Mouse (Mus musculus) intestine, embryonic 16.5 days (tissue): ENCODE measurements at regions not wholly inside any gene's neighbourhood (a gene's known extent, or its start where the extent isn't known, plus 50 kb on each side); places are given as distances from the start of the nearest gene placed in this dataset.
A peak's percentile ranks its signal among the peaks of the same experiment; 100 is the strongest.

Experiments used
- ATAC-seq: fragments of 200-750 bp; cut with Nextera tagmentation; 2 replicates; pipeline ENCODE4 v1.8.0; 2017; ENCODE audit warnings: moderate TSS enrichment, moderate library complexity
- H3K27ac ChIP-seq: fragments of 300-500 bp; sonication (generic); 2 replicates; pipeline ENCODE4 v1.5.1; 2014; ENCODE audit warnings: mild to moderate bottlenecking, low read length
- H3K27me3 ChIP-seq: fragments of 300-500 bp; sonication (generic); replicated peaks from 2 replicates; pipeline ENCODE4 v1.6.1; 2014; ENCODE audit warnings: low read length, control low read depth, mixed read lengths; ENCODE audit not compliant: control insufficient read depth, insufficient read depth
- H3K36me3 ChIP-seq: fragments of 300-500 bp; sonication (generic); 2 replicates; pipeline ENCODE4 v1.6.1; 2014; ENCODE audit warnings: low read length, control low read depth; ENCODE audit not compliant: control insufficient read depth, insufficient read depth
- H3K4me1 ChIP-seq: fragments of 300-500 bp; sonication (generic); 2 replicates; pipeline ENCODE4 v1.6.1; 2014; ENCODE audit warnings: low read length, control low read depth, mixed read lengths; ENCODE audit not compliant: control insufficient read depth, insufficient read depth
- H3K4me2 ChIP-seq: fragments of 300-500 bp; sonication (generic); 2 replicates; pipeline ENCODE4 v1.6.1; 2014; ENCODE audit warnings: low read depth, low read length, control low read depth
- H3K4me3 ChIP-seq: fragments of 300-500 bp; sonication (generic); 2 replicates; pipeline ENCODE4 v1.5.1; 2014; ENCODE audit warnings: mild to moderate bottlenecking, low read length
- H3K9ac ChIP-seq: fragments of 300-500 bp; sonication (generic); 2 replicates; pipeline ENCODE4 v1.6.1; 2014; ENCODE audit warnings: low read depth, low read length
- H3K9me3 ChIP-seq: fragments of 300-500 bp; sonication (generic); 2 replicates; pipeline ENCODE4 v1.6.1; 2016; ENCODE audit warnings: low read length, control low read depth; ENCODE audit not compliant: control insufficient read depth
- WGBS: fragments of 180-500 bp; shearing (Covaris S2); extraction: QIAGEN DNeasy Blood & Tissue Kit; methylation state at CpG from one replicate; pipeline ENCODE4 v1.1.7; 2014; 5-methylcytosine and 5-hydroxymethylcytosine counted together

- peaks cover 13% of the 10 kb centered on the region for H3K4me1 ChIP-seq
- no peak overlapping the region for H3K4me3 ChIP-seq
- H3K27ac ChIP-seq, result no peak overlapping the region
- no peak for ATAC-seq
- H3K4me2 ChIP-seq, result no peak overlapping the region
- no peaks in the 10 kb centered on the region for H3K27me3 ChIP-seq
- no peaks in the 10 kb centered on the region for H3K9me3 ChIP-seq
- H3K36me3 ChIP-seq, result no peaks in the 10 kb centered on the region
- H3K9ac ChIP-seq, result no peak overlapping the region
- WGBS, result 80% methylated on average over 8 of the region's 8 CpGs
Measured at GRCm38 (mm10) chr19:57541693-57542314, 69.0 kb upstream of the Atrnl1 start.

GRCm38 (mm10) chr19:57542506-57542905, 68.3 kb upstream of the Atrnl1 start:
- H3K4me3 ChIP-seq, result no peak overlapping the region
- no peak overlapping the region for H3K4me2 ChIP-seq
- H3K9ac ChIP-seq, result no peak overlapping the region
- no peak overlapping the region for H3K27ac ChIP-seq
- H3K27me3 ChIP-seq, result no peaks in the 10 kb centered on the region
- peaks cover 9% of the 10 kb centered on the region for H3K4me1 ChIP-seq
- ATAC-seq, result no peak
- WGBS, result 84% methylated on average over 5 of the region's 5 CpGs
- H3K9me3 ChIP-seq, result no peaks in the 10 kb centered on the region
- no peaks in the 10 kb centered on the region for H3K36me3 ChIP-seq

- Histone ChIP-seq H3K4me3 (peak overlapping the region; percentile 13; the same call in 1 of the 2 replicates), H3K9me3 (no peaks in the 10 kb centered on the region), H3K27me3 (no peaks in the 10 kb centered on the region), H3K27ac (no peak overlapping the region), H3K9ac (no peak overlapping the region), H3K4me2 (peak overlapping the region; percentile 25), H3K4me1 (0 out of 2 replicates have a peak, but pooled peaks cover 2% of the 10 kb centered on the region), H3K36me3 (no peaks in the 10 kb centered on the region)
- 39% methylated on average over 13 of the region's 13 CpGs for WGBS
- ATAC-seq, result no peak
Measured at GRCm38 (mm10) chr19:57543681-57544214, 67.1 kb upstream of the Atrnl1 start.

DNA sequence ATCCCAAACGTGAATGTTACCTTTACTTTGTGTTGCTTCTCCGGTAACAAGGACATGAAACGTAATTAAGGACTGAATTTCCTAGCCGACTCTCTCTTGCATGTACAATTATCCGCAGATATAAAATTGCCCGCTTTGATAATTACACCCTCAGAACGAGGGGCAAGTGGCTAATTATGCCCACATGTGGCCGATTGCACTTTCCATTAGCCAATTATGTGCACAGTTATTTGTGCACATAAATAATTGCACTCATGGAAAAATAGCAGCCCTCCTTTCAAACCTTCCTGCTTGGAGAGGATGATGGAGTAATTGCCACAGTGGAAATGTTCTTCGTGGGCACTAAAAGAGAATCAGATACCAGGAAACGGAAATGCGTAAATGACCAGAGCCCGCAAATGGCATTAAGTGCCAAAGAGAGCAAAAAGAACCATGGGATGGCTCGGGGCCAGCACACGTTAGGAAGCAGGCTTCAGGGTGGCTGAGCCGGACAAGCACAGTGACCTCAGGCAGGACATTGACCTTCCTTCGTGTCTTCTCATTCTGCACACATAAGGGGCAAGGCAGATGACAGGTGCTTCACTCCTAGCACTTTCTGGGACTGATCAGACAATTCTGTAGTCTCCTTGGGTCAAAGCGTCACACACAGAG, 66.5 kb upstream of the Atrnl1 start:
- Histone ChIP-seq H3K9me3 (no peaks in the 10 kb centered on the region), H3K27me3 (no peaks in the 10 kb centered on the region), H3K4me2 (no peak overlapping the region), H3K4me1 (0 out of 2 replicates have a peak, but pooled peaks cover 2% of the 10 kb centered on the region), H3K36me3 (no peaks in the 10 kb centered on the region), H3K9ac (no peak overlapping the region), H3K4me3 (no peak overlapping the region), H3K27ac (no peak overlapping the region)
- no peak for ATAC-seq
- 82% methylated on average over 17 of the region's 17 CpGs for WGBS

- Histone ChIP-seq H3K27me3 (no peaks in the 10 kb centered on the region), H3K9ac (no peak overlapping the region), H3K27ac (no peak overlapping the region), H3K36me3 (no peaks in the 10 kb centered on the region), H3K4me2 (no peak overlapping the region), H3K4me3 (no peak overlapping the region), H3K4me1 (0 out of 2 replicates have a peak, but pooled peaks cover 2% of the 10 kb centered on the region), H3K9me3 (no peaks in the 10 kb centered on the region)
- no peak for ATAC-seq
- 74% methylated on average over 2 of the region's 2 CpGs for WGBS
Measured at GRCm38 (mm10) chr19:57545071-57545470, 65.8 kb upstream of the Atrnl1 start.

DNA sequence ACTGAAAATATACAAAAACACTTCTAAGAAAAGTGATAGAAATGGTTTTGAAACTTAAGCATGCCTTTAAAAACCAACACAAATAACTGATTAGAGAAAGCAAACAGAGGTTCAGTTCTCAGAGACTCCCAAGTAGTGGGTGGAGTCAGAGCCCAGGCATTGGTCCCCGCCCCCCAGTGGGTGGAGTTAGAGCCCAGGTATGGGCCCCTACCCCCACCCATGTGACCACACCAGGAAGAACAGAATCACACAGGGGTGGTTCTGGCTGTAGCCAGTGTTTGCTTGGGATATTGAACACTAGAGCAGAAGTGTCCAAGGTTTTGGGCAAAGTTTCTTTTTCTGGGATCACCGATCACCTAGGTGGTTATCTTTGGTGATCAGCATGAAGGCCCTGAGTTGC, 64.8 kb upstream of the Atrnl1 start:
- no peak overlapping the region for H3K4me3 ChIP-seq
- no peaks in the 10 kb centered on the region for H3K9me3 ChIP-seq
- H3K4me2 ChIP-seq, result no peak overlapping the region
- 0 out of 2 replicates have a peak, but pooled peaks cover 2% of the 10 kb centered on the region for H3K4me1 ChIP-seq
- 64% methylated on average over 2 of the region's 2 CpGs for WGBS
- no peak overlapping the region for H3K27ac ChIP-seq
- no peaks in the 10 kb centered on the region for H3K27me3 ChIP-seq
- H3K9ac ChIP-seq, result no peak overlapping the region
- H3K36me3 ChIP-seq, result no peaks in the 10 kb centered on the region
- peak; percentile 73 for ATAC-seq

DNA sequence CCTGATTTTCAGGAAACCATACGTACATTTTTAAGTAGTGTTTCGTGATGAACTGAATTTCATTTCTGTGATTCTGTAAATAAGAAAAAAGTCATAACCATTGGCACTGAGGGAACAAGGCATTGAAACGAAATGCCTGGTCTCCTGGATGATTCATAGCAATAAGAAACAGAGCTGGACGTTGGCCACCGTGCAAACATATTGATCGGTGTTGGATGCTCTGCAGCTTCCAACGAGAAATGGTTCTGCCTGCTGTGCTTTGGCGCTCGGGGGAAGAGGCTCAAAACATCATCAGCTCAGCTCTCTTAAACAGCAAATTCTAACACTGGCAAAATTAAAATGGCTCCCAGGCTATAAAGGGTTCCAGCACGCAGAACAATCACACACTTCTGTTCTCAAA, 64.3 kb upstream of the Atrnl1 start:
- WGBS, result 76% methylated on average over 10 of the region's 10 CpGs
- ATAC-seq, result no peak
- Histone ChIP-seq H3K4me2 (no peak overlapping the region), H3K27ac (no peak overlapping the region), H3K9ac (no peak overlapping the region), H3K4me1 (0 out of 2 replicates have a peak, but pooled peaks cover 2% of the 10 kb centered on the region), H3K27me3 (no peaks in the 10 kb centered on the region), H3K9me3 (no peaks in the 10 kb centered on the region), H3K4me3 (no peak overlapping the region), H3K36me3 (no peaks in the 10 kb centered on the region)

DNA sequence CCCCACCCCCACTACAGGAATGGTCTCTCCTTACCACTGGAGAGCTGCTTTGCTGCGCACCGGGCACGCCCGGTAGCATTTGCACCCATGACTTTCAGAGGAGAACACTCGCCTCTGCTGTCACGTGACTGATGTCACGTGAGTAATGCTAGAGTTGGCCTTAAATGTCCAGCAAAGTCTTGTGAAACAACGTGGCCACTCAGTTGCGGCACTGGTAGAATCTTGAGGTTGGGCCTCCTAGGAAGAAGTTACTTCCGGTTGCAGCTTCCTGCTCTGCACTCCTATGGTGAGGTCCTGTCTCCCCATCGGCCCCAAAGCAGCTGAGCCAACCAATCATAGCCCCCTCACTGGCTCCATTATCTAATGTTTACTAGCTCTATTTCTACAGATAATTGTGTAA, 62.7 kb upstream of the Atrnl1 start:
- 88% methylated on average over 11 of the region's 11 CpGs for WGBS
- Histone ChIP-seq H3K4me1 (0 out of 2 replicates have a peak, but pooled peaks cover 2% of the 10 kb centered on the region), H3K27ac (no peak overlapping the region), H3K9me3 (no peaks in the 10 kb centered on the region), H3K9ac (no peak overlapping the region), H3K36me3 (no peaks in the 10 kb centered on the region), H3K4me3 (no peak overlapping the region), H3K27me3 (no peaks in the 10 kb centered on the region), H3K4me2 (no peak overlapping the region)
- no peak for ATAC-seq

DNA sequence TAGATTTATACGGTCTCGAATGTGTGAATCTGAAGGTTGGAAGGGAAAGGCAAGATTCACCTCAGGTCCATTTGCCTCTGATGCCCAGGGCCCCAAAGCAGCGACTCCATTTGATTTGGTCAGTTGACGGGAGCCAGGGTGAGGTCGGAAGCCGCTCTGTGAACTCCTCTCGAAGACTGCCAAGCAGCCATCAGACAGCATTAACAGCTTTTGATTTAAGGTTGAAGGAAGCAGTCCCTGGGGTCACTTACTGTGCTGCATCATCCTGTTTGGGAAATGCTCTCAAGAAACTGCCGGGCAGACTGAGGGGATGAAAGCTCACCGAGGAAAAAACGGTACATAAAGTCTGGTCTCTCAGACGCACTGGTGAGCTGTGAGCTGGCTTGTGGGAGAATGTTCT, 62.2 kb upstream of the Atrnl1 start:
- H3K27me3 ChIP-seq, result no peaks in the 10 kb centered on the region
- no peak overlapping the region for H3K27ac ChIP-seq
- no peak overlapping the region for H3K4me2 ChIP-seq
- no peak overlapping the region for H3K4me3 ChIP-seq
- no peaks in the 10 kb centered on the region for H3K9me3 ChIP-seq
- 0 out of 2 replicates have a peak, but pooled peaks cover 2% of the 10 kb centered on the region for H3K4me1 ChIP-seq
- 55% methylated on average over 11 of the region's 11 CpGs for WGBS
- no peaks in the 10 kb centered on the region for H3K36me3 ChIP-seq
- ATAC-seq, result no peak
- H3K9ac ChIP-seq, result no peak overlapping the region
